Mouse (Mus musculus) G1E (cell line): ENCODE results near the gene 4933406M09Rik. TPM values are rescaled to one million over a fixed set of nuclear protein-coding genes. Genes with fewer than 3 reads are reported as not detected.

Experiments used
- polyA plus RNA-seq: library from polyadenylated mRNA; stranded (reverse); fragments of >175 nt; gene quantifications from 2 replicates; pipeline ENCODE4 v1.2.3, GENCODE M21; 2012
- total RNA-seq, 2 experiments: library from RNA; stranded (forward) in 1 of 2; stranded (reverse) in 1 of 2; fragments of 200-1000 nt in 1 of 2; fragments of >200 nt in 1 of 2; fragmentation: Nextera tagmentation in 1 of 2; gene quantifications; 2 replicates each; pipeline ENCODE4 v1.2.3; 2014 to 2017

The 4933406M09Rik gene
- total and polyA plus RNA-seq, 3 experiments: 0.16 TPM; not detected in 2

Other genes with a start within 250 kb of the 4933406M09Rik start
- gene Chil1, start 203.8 kb upstream of the 4933406M09Rik start, total RNA-seq (2014; fragmentation: Nextera tagmentation): not detected in 2 replicates
- not detected in 2 replicates for gene Chil1, start 203.8 kb upstream of the 4933406M09Rik start, total RNA-seq (2017)
- gene Chil1, start 203.8 kb upstream of the 4933406M09Rik start, polyA plus RNA-seq: not detected in 2 replicates
- gene Mybph, start 192.5 kb upstream of the 4933406M09Rik start, total RNA-seq (2014; fragmentation: Nextera tagmentation): not detected in 2 replicates
- 0.05 TPM in 1 of 2 replicates, not detected in the other for gene Mybph, start 192.5 kb upstream of the 4933406M09Rik start, total RNA-seq (2017)
- gene Mybph, start 192.5 kb upstream of the 4933406M09Rik start, polyA plus RNA-seq: not detected in 2 replicates
- gene Adora1, start 150.5 kb upstream of the 4933406M09Rik start, total RNA-seq (2014; fragmentation: Nextera tagmentation): not detected in 2 replicates
- gene Adora1, start 150.5 kb upstream of the 4933406M09Rik start, total RNA-seq (2017): 0.06 and 0.16 TPM in 2 replicates
- gene Adora1, start 150.5 kb upstream of the 4933406M09Rik start, polyA plus RNA-seq: not detected in 2 replicates
- not detected in 2 replicates for gene Myog, start 96.0 kb upstream of the 4933406M09Rik start, total RNA-seq (2014; fragmentation: Nextera tagmentation)
- gene Myog, start 96.0 kb upstream of the 4933406M09Rik start, total RNA-seq (2017): not detected in 2 replicates
- not detected in 2 replicates for gene Myog, start 96.0 kb upstream of the 4933406M09Rik start, polyA plus RNA-seq
- gene Ppfia4, start 53.0 kb upstream of the 4933406M09Rik start, total RNA-seq (2014; fragmentation: Nextera tagmentation): not detected in 2 replicates
- gene Ppfia4, start 53.0 kb upstream of the 4933406M09Rik start, total RNA-seq (2017): 0.05 TPM in 1 of 2 replicates, not detected in the other
- 0.13 and 0.20 TPM in 2 replicates for gene Ppfia4, start 53.0 kb upstream of the 4933406M09Rik start, polyA plus RNA-seq
- gene Tmem183a, start 24.0 kb upstream of the 4933406M09Rik start, total RNA-seq (2014; fragmentation: Nextera tagmentation): 65.9 and 81.3 TPM in 2 replicates
- gene Tmem183a, start 24.0 kb upstream of the 4933406M09Rik start, total RNA-seq (2017): 84.9 and 94.0 TPM in 2 replicates
- 37.8 and 49.1 TPM in 2 replicates for gene Tmem183a, start 24.0 kb upstream of the 4933406M09Rik start, polyA plus RNA-seq
- 115 and 119 TPM in 2 replicates for gene Cyb5r1, start 19.6 kb downstream of the 4933406M09Rik start, total RNA-seq (2014; fragmentation: Nextera tagmentation)
- 41.6 and 42.1 TPM in 2 replicates for gene Cyb5r1, start 19.6 kb downstream of the 4933406M09Rik start, total RNA-seq (2017)
- gene Cyb5r1, start 19.6 kb downstream of the 4933406M09Rik start, polyA plus RNA-seq: 48.1 and 59.5 TPM in 2 replicates
- 154 and 168 TPM in 2 replicates for gene Adipor1, start 29.4 kb downstream of the 4933406M09Rik start, total RNA-seq (2014; fragmentation: Nextera tagmentation)
- 82.0 and 88.8 TPM in 2 replicates for gene Adipor1, start 29.4 kb downstream of the 4933406M09Rik start, total RNA-seq (2017)
- gene Adipor1, start 29.4 kb downstream of the 4933406M09Rik start, polyA plus RNA-seq: 97.2 and 129 TPM in 2 replicates
- gene Klhl12, start 69.6 kb downstream of the 4933406M09Rik start, total RNA-seq (2014; fragmentation: Nextera tagmentation): 26.2 and 42.8 TPM in 2 replicates
- 36.9 and 39.0 TPM in 2 replicates for gene Klhl12, start 69.6 kb downstream of the 4933406M09Rik start, total RNA-seq (2017)
- 4.8 and 5.1 TPM in 2 replicates for gene Klhl12, start 69.6 kb downstream of the 4933406M09Rik start, polyA plus RNA-seq
- gene Rabif, start 108.7 kb downstream of the 4933406M09Rik start, total RNA-seq (2014; fragmentation: Nextera tagmentation): 24.7 and 27.9 TPM in 2 replicates
- gene Rabif, start 108.7 kb downstream of the 4933406M09Rik start, total RNA-seq (2017): 32.2 and 33.5 TPM in 2 replicates
- gene Rabif, start 108.7 kb downstream of the 4933406M09Rik start, polyA plus RNA-seq: 9.2 and 12.8 TPM in 2 replicates
- not detected in 2 replicates for gene Mgat4e, start 163.7 kb downstream of the 4933406M09Rik start, total RNA-seq (2014; fragmentation: Nextera tagmentation)
- gene Mgat4e, start 163.7 kb downstream of the 4933406M09Rik start, total RNA-seq (2017): 0.38 and 0.64 TPM in 2 replicates
- gene Mgat4e, start 163.7 kb downstream of the 4933406M09Rik start, polyA plus RNA-seq: not detected in 2 replicates
- gene Kdm5b, start 174.2 kb downstream of the 4933406M09Rik start, total RNA-seq (2014; fragmentation: Nextera tagmentation): 148 and 174 TPM in 2 replicates
- gene Kdm5b, start 174.2 kb downstream of the 4933406M09Rik start, total RNA-seq (2017): 66.1 and 70.7 TPM in 2 replicates
- 21.2 and 22.4 TPM in 2 replicates for gene Kdm5b, start 174.2 kb downstream of the 4933406M09Rik start, polyA plus RNA-seq